In genomic region chr2:91068872-91069165, GRCm38 (mm10) we compare ENCODE assay signal across 8 mouse cellular contexts. TPM values are rescaled to one million over a fixed set of nuclear protein-coding genes. Genes with fewer than 3 reads are reported as not detected.
DNase-seq lines count a peak whose midpoint lies in the region; ATAC-seq lines count a peak whose summit lies in the region.

No protein-coding gene starts in this region.

- 66% methylated on average over 6 of the region's 6 CpGs for WGBS in liver, embryonic 11.5 days
- WGBS in embryonic facial prominence, embryonic 13.5 days, result 39% methylated on average over 6 of the region's 6 CpGs
- WGBS in intestine, embryonic 14.5 days, result 43% methylated on average over 6 of the region's 6 CpGs
- 54% methylated on average over 6 of the region's 6 CpGs for WGBS in neural tube, embryonic 12.5 days

- DNase-seq in liver, embryonic 11.5 days (ENCODE audit: low spot score), result no peak
- DNase-seq in liver, result no peak
- DNase-seq in intestine, embryonic 14.5 days (ENCODE audit: low spot score), result no peak
- DNase-seq in thymus, postnatal 0 days (ENCODE audit: low spot score), result no peak
- no peak for DNase-seq in adrenal gland, postnatal 4 days (ENCODE audit: low spot score in 2 of 2)
- DNase-seq in left cerebral cortex, adult 11 months (ENCODE audit: low spot score), result no peak

- ATAC-seq in liver, embryonic 11.5 days (replicated peaks; ENCODE audit: low FRiP score), result no peak
- ATAC-seq in embryonic facial prominence, embryonic 13.5 days (ENCODE audit: insufficient number of reproducible peaks, insufficient read depth, low FRiP score, low TSS enrichment, low read depth), result no peak
- ATAC-seq in intestine, embryonic 14.5 days (replicated peaks; ENCODE audit: low FRiP score, low TSS enrichment, low read depth), result no peak
- ATAC-seq in neural tube, embryonic 12.5 days (ENCODE audit: low FRiP score, low read depth), result no peak

- peaks cover 14% of the 10 kb centered on the region for H3K4me1 ChIP-seq in liver, embryonic 11.5 days (replicated peaks; ENCODE audit: control insufficient read depth, insufficient read depth, low read length)
- peaks cover 19% of the 10 kb centered on the region for H3K4me1 ChIP-seq in embryonic facial prominence, embryonic 13.5 days
- peaks cover 12% of the 10 kb centered on the region for H3K4me1 ChIP-seq in intestine, embryonic 14.5 days (replicated peaks; ENCODE audit: control insufficient read depth, insufficient read depth, low read length)
- peaks cover 23% of the 10 kb centered on the region for H3K4me1 ChIP-seq in neural tube, embryonic 12.5 days

- no peaks in the 10 kb centered on the region for H3K27me3 ChIP-seq in liver, embryonic 11.5 days (replicated peaks; ENCODE audit: control insufficient read depth, insufficient read depth, low read length)
- H3K27me3 ChIP-seq in embryonic facial prominence, embryonic 13.5 days, result no peaks in the 10 kb centered on the region
- H3K27me3 ChIP-seq in intestine, embryonic 14.5 days (replicated peaks; ENCODE audit: control insufficient read depth, insufficient read depth, low read length), result no peaks in the 10 kb centered on the region
- no peaks in the 10 kb centered on the region for H3K27me3 ChIP-seq in neural tube, embryonic 12.5 days (replicated peaks)

- no peak overlapping the region for H3K9ac ChIP-seq in liver, embryonic 11.5 days (ENCODE audit: low read depth, low read length)
- peak overlapping the region; percentile 81 for H3K9ac ChIP-seq in embryonic facial prominence, embryonic 13.5 days
- H3K9ac ChIP-seq in intestine, embryonic 14.5 days (ENCODE audit: low read length), result peak overlapping the region; percentile 57
- H3K9ac ChIP-seq in neural tube, embryonic 12.5 days, result peak overlapping the region; percentile 21; the same call in 1 of the 2 replicates

- no peak overlapping the region for H3K27ac ChIP-seq in liver, embryonic 11.5 days (ENCODE audit: low read depth, low read length)
- peak overlapping the region; percentile 88; the same call in 1 of the 2 replicates for H3K27ac ChIP-seq in embryonic facial prominence, embryonic 13.5 days
- H3K27ac ChIP-seq in intestine, embryonic 14.5 days (ENCODE audit: low read depth), result no peak overlapping the region
- no peak overlapping the region for H3K27ac ChIP-seq in neural tube, embryonic 12.5 days

- H3K4me2 ChIP-seq in liver, embryonic 11.5 days, result peak overlapping the region; percentile 81
- H3K4me2 ChIP-seq in embryonic facial prominence, embryonic 13.5 days, result peak overlapping the region; percentile 77
- peak overlapping the region; percentile 65 for H3K4me2 ChIP-seq in intestine, embryonic 14.5 days (ENCODE audit: low read length)
- peak overlapping the region; percentile 82 for H3K4me2 ChIP-seq in neural tube, embryonic 12.5 days (replicated peaks)

- peak overlapping the region; percentile 60; the same call in 1 of the 2 replicates for H3K4me3 ChIP-seq in liver, embryonic 11.5 days (ENCODE audit: low read depth, low read length)
- peak overlapping the region; percentile 57 for H3K4me3 ChIP-seq in embryonic facial prominence, embryonic 13.5 days
- H3K4me3 ChIP-seq in intestine, embryonic 14.5 days (ENCODE audit: low read depth, low read length), result 0 out of 2 replicates have a peak overlapping the region, but pooled peaks have one; percentile 10
- H3K4me3 ChIP-seq in neural tube, embryonic 12.5 days, result 0 out of 2 replicates have a peak overlapping the region, but pooled peaks have one; percentile 5

- no peaks in the 10 kb centered on the region for H3K9me3 ChIP-seq in liver, embryonic 11.5 days (ENCODE audit: control insufficient read depth, low read length)
- H3K9me3 ChIP-seq in embryonic facial prominence, embryonic 13.5 days, result no peaks in the 10 kb centered on the region
- no peaks in the 10 kb centered on the region for H3K9me3 ChIP-seq in intestine, embryonic 14.5 days (ENCODE audit: control insufficient read depth, low read length)
- H3K9me3 ChIP-seq in neural tube, embryonic 12.5 days, result no peaks in the 10 kb centered on the region

- H3K36me3 ChIP-seq in liver, embryonic 11.5 days (ENCODE audit: control insufficient read depth, insufficient read depth, low read length), result peaks cover 4% of the 10 kb centered on the region; the same call in 1 of the 2 replicates
- peaks cover 33% of the 10 kb centered on the region for H3K36me3 ChIP-seq in embryonic facial prominence, embryonic 13.5 days
- peaks cover 20% of the 10 kb centered on the region for H3K36me3 ChIP-seq in intestine, embryonic 14.5 days (ENCODE audit: control insufficient read depth, insufficient read depth, low read length)
- H3K36me3 ChIP-seq in neural tube, embryonic 12.5 days, result peaks cover 11% of the 10 kb centered on the region

RNA-seq across cellular contexts. Expression of gene Slc39a13, which starts 1.4 kb away (rescaled TPM):
- 19.6 and 20.0 TPM in 2 replicates for polyA plus RNA-seq in liver, embryonic 11.5 days (2014; fragmentation: Nextera tagmentation; extraction: Ambion mirVana)
- 64.3 and 67.4 TPM in 2 replicates for polyA plus RNA-seq in embryonic facial prominence, embryonic 13.5 days (2015; fragmentation: Nextera tagmentation; extraction: Ambion mirVana)
- polyA plus RNA-seq in intestine, embryonic 14.5 days (2014; fragmentation: Nextera tagmentation; extraction: Ambion mirVana), result 29.7 and 32.3 TPM in 2 replicates
- 30.0 and 30.9 TPM in 2 replicates for polyA plus RNA-seq in neural tube, embryonic 12.5 days (2016; fragmentation: Nextera tagmentation; extraction: Ambion mirVana)
- 15.1 and 16.4 TPM in 2 replicates for polyA plus RNA-seq in thymus, postnatal 0 days (2015; fragmentation: Nextera tagmentation; extraction: Ambion mirVana)
- total RNA-seq in adrenal gland, postnatal 4 days (2021), result 10 to 100 TPM; 35.7 to 42.0 TPM

RNA-seq across cellular contexts. Expression of gene Spi1, which starts 13.4 kb away (rescaled TPM):
- 19.5 and 22.7 TPM in 2 replicates for polyA plus RNA-seq in liver, embryonic 11.5 days (2014; fragmentation: Nextera tagmentation; extraction: Ambion mirVana)
- 7.2 and 7.5 TPM in 2 replicates for polyA plus RNA-seq in embryonic facial prominence, embryonic 13.5 days (2015; fragmentation: Nextera tagmentation; extraction: Ambion mirVana)
- 5.3 and 6.9 TPM in 2 replicates for polyA plus RNA-seq in intestine, embryonic 14.5 days (2014; fragmentation: Nextera tagmentation; extraction: Ambion mirVana)
- polyA plus RNA-seq in neural tube, embryonic 12.5 days (2016; fragmentation: Nextera tagmentation; extraction: Ambion mirVana), result 4.0 and 4.6 TPM in 2 replicates
- 13.8 and 14.0 TPM in 2 replicates for polyA plus RNA-seq in thymus, postnatal 0 days (2015; fragmentation: Nextera tagmentation; extraction: Ambion mirVana)
- 1 to 10 TPM; 7.8 to 7.9 TPM for total RNA-seq in adrenal gland, postnatal 4 days (2021)

RNA-seq across cellular contexts. Expression of gene Psmc3, which starts 15.0 kb away (rescaled TPM):
- polyA plus RNA-seq in liver, embryonic 11.5 days (2014; fragmentation: Nextera tagmentation; extraction: Ambion mirVana), result 324 and 347 TPM in 2 replicates
- 263 and 298 TPM in 2 replicates for polyA plus RNA-seq in embryonic facial prominence, embryonic 13.5 days (2015; fragmentation: Nextera tagmentation; extraction: Ambion mirVana)
- polyA plus RNA-seq in intestine, embryonic 14.5 days (2014; fragmentation: Nextera tagmentation; extraction: Ambion mirVana), result 280 and 322 TPM in 2 replicates
- 281 and 296 TPM in 2 replicates for polyA plus RNA-seq in neural tube, embryonic 12.5 days (2016; fragmentation: Nextera tagmentation; extraction: Ambion mirVana)
- 302 and 307 TPM in 2 replicates for polyA plus RNA-seq in thymus, postnatal 0 days (2015; fragmentation: Nextera tagmentation; extraction: Ambion mirVana)
- 100 to 1,000 TPM; 203 to 210 TPM for total RNA-seq in adrenal gland, postnatal 4 days (2021)

RNA-seq across cellular contexts. Expression of gene Rapsn, which starts 33.4 kb away (rescaled TPM):
- 1.4 and 2.0 TPM in 2 replicates for polyA plus RNA-seq in liver, embryonic 11.5 days (2014; fragmentation: Nextera tagmentation; extraction: Ambion mirVana)
- polyA plus RNA-seq in embryonic facial prominence, embryonic 13.5 days (2015; fragmentation: Nextera tagmentation; extraction: Ambion mirVana), result 3.3 and 3.4 TPM in 2 replicates
- polyA plus RNA-seq in intestine, embryonic 14.5 days (2014; fragmentation: Nextera tagmentation; extraction: Ambion mirVana), result 0.55 and 1.5 TPM in 2 replicates
- polyA plus RNA-seq in neural tube, embryonic 12.5 days (2016; fragmentation: Nextera tagmentation; extraction: Ambion mirVana), result 3.5 and 4.7 TPM in 2 replicates
- polyA plus RNA-seq in thymus, postnatal 0 days (2015; fragmentation: Nextera tagmentation; extraction: Ambion mirVana), result 8.3 TPM in 2 replicates
- total RNA-seq in adrenal gland, postnatal 4 days (2021), result 1 to 10 TPM; 4.2 to 4.9 TPM

RNA-seq across cellular contexts. Expression of gene Mybpc3, which starts 49.1 kb away (rescaled TPM):
- 1.2 and 5.0 TPM in 2 replicates for polyA plus RNA-seq in liver, embryonic 11.5 days (2014; fragmentation: Nextera tagmentation; extraction: Ambion mirVana)
- 0.08 and 2.4 TPM in 2 replicates for polyA plus RNA-seq in embryonic facial prominence, embryonic 13.5 days (2015; fragmentation: Nextera tagmentation; extraction: Ambion mirVana)
- not detected in 2 replicates for polyA plus RNA-seq in intestine, embryonic 14.5 days (2014; fragmentation: Nextera tagmentation; extraction: Ambion mirVana)
- polyA plus RNA-seq in neural tube, embryonic 12.5 days (2016; fragmentation: Nextera tagmentation; extraction: Ambion mirVana), result 0.30 and 0.80 TPM in 2 replicates
- 0.18 and 0.36 TPM in 2 replicates for polyA plus RNA-seq in thymus, postnatal 0 days (2015; fragmentation: Nextera tagmentation; extraction: Ambion mirVana)
- total RNA-seq in adrenal gland, postnatal 4 days (2021), result under 1 TPM in 1 of 2 experiments, not detected in 1; 0.17 TPM

Comparison
In these comparisons a context has a peak if more than half of its experiments do, and no peak if none do; other contexts are left out.
1. H3K4me3 ChIP-seq: peak in every context shown above with its lines; median percentile 60 in liver, embryonic 11.5 days; 57 in embryonic facial prominence, embryonic 13.5 days; 10 in intestine, embryonic 14.5 days; 5 in neural tube, embryonic 12.5 days.